Mouse (Mus musculus) stomach, postnatal 0 days (tissue): Measurements from ENCODE around the gene Zfp169. TPM values are rescaled to one million over a fixed set of nuclear protein-coding genes. Genes with fewer than 3 reads are reported as not detected.

Experiments used
- ATAC-seq: fragments of 200-750 bp; cut with Nextera tagmentation; 2 replicates; pipeline ENCODE4 v1.8.0; 2017; ENCODE audit not compliant: low FRiP score, low TSS enrichment
- DNase-seq: peaks from one replicate; pipeline ENCODE4 v3.0.0-alpha.2; 2016; ENCODE audit warnings: low spot score
- H3K27ac ChIP-seq: fragments of 300-500 bp; sonication (generic); replicated peaks from 2 replicates; pipeline ENCODE4 v1.5.1; 2014; ENCODE audit warnings: mild to moderate bottlenecking, control low read depth
- H3K27me3 ChIP-seq: fragments of 300-500 bp; sonication (generic); 2 replicates; pipeline ENCODE4 v1.6.1; 2014; ENCODE audit warnings: low read length; ENCODE audit not compliant: control insufficient read depth, insufficient read depth
- H3K36me3 ChIP-seq: fragments of 300-500 bp; sonication (generic); 2 replicates; pipeline ENCODE4 v1.6.1; 2014; ENCODE audit warnings: low read length, mixed read lengths; ENCODE audit not compliant: control insufficient read depth, insufficient read depth
- H3K4me1 ChIP-seq: fragments of 300-500 bp; sonication (generic); replicated peaks from 2 replicates; pipeline ENCODE4 v1.6.1; 2014; ENCODE audit warnings: antibody characterized with exemption; ENCODE audit not compliant: control insufficient read depth, insufficient read depth
- H3K4me2 ChIP-seq: fragments of 300-500 bp; sonication (generic); replicated peaks from 2 replicates; pipeline ENCODE4 v1.6.1; 2014; ENCODE audit warnings: low read depth, mild to moderate bottlenecking, control low read depth, moderate library complexity
- H3K4me3 ChIP-seq: fragments of 300-500 bp; sonication (generic); 2 replicates; pipeline ENCODE4 v1.5.1; 2014; ENCODE audit warnings: low read depth, low read length, control low read depth
- H3K9ac ChIP-seq: fragments of 300-500 bp; sonication (generic); 2 replicates; pipeline ENCODE4 v1.6.1; 2014; ENCODE audit warnings: mild to moderate bottlenecking, low read length, control low read depth, mixed read lengths
- H3K9me3 ChIP-seq: fragments of 300-500 bp; sonication (generic); 2 replicates; pipeline ENCODE4 v1.6.1; 2016; ENCODE audit warnings: low read length; ENCODE audit not compliant: control insufficient read depth
- CTCF ChIP-seq: IDR thresholded peaks from 2 replicates; pipeline ENCODE4 v1.5.1; 2016; ENCODE audit warnings: antibody characterized with exemption, low read depth, mild to moderate bottlenecking, moderate library complexity
- EP300 ChIP-seq: optimal IDR thresholded peaks from 2 replicates; pipeline ENCODE3; 2016; ENCODE audit warnings: antibody characterized with exemption
- WGBS: fragments of 180-500 bp; shearing (Covaris S2); extraction: QIAGEN DNeasy Blood & Tissue Kit; methylation state at CpG from one replicate; pipeline ENCODE4 v1.1.7; 2014; 5-methylcytosine and 5-hydroxymethylcytosine counted together
- polyA plus RNA-seq: library from polyadenylated mRNA; unstranded; fragments of >200 nt; fragmentation: Nextera tagmentation; extraction: Ambion mirVana; gene quantifications from 2 replicates; pipeline ENCODE4 v1.2.1, GENCODE M21; 2015

Zfp169 gene
- 1.3 and 1.9 TPM in 2 replicates for polyA plus RNA-seq

- peak within 1 kb of the TSS; percentile 84 for H3K27ac ChIP-seq
Measured at GRCm38 (mm10) chr13:48513003-48513929, at the start of gene Zfp169, which contains the start of gene A830005F24Rik. Zfp169 (minus strand) TSS chr13:48513451. A830005F24Rik (plus strand) TSS chr13:48513570.

GRCm38 (mm10) chr13:48562336-48562735 is 49.1 kb upstream of the Zfp169 start:
- H3K9me3 ChIP-seq: no peaks in the 10 kb centered on the region
- no peak overlapping the region for H3K27ac ChIP-seq
- H3K9ac ChIP-seq: no peak overlapping the region
- ATAC-seq (no peak), DNase-seq (no peak)
- no peak overlapping the region for H3K4me2 ChIP-seq
- no peak overlapping the region for H3K4me3 ChIP-seq
- WGBS: 75% methylated on average over 5 of the region's 5 CpGs
- TF ChIP-seq CTCF (no peak), EP300 (no peak)
- H3K36me3 ChIP-seq: no peaks in the 10 kb centered on the region
- no peaks in the 10 kb centered on the region for H3K27me3 ChIP-seq
- no peaks in the 10 kb centered on the region; the same call in 1 of the 2 replicates for H3K4me1 ChIP-seq

More at GRCm38 (mm10) chr13:48513003-48513929, at the start of gene Zfp169, which contains the start of gene A830005F24Rik:
- Histone ChIP-seq H3K27me3 (no peaks in the 10 kb centered on the region), H3K4me1 (0 out of 2 replicates have a peak, but pooled peaks cover 4% of the 10 kb centered on the region), H3K4me2 (peak within 1 kb of the TSS; percentile 92), H3K9ac (peak within 1 kb of the TSS; percentile 74), H3K9me3 (no peaks in the 10 kb centered on the region), H3K36me3 (no peaks in the 10 kb centered on the region), H3K4me3 (peak within 1 kb of the TSS; percentile 72)
- peak; percentile 99 for ATAC-seq
- peak; percentile 91 for DNase-seq
- WGBS: 1% methylated on average over 34 of the region's 34 CpGs
- TF ChIP-seq CTCF (0 out of 2 replicates have a peak, but pooled peaks have one; percentile 6), EP300 (no peak)

- H3K27ac ChIP-seq: no peak overlapping the region
- no peak overlapping the region for H3K9ac ChIP-seq
- no peak overlapping the region for H3K4me3 ChIP-seq
- no peaks in the 10 kb centered on the region for H3K9me3 ChIP-seq
- TF ChIP-seq CTCF (no peak), EP300 (no peak)
- ATAC-seq: no peak
- no peak for DNase-seq
- H3K4me2 ChIP-seq: no peak overlapping the region
- H3K27me3 ChIP-seq: no peaks in the 10 kb centered on the region
- H3K4me1 ChIP-seq: no peaks in the 10 kb centered on the region; the same call in 1 of the 2 replicates
- no peaks in the 10 kb centered on the region for H3K36me3 ChIP-seq
- 81% methylated on average over 2 of the region's 2 CpGs for WGBS
Measured at GRCm38 (mm10) chr13:48561481-48561880, 48.2 kb upstream of the Zfp169 start.

- H3K27me3 ChIP-seq: no peaks in the 10 kb centered on the region
- no peaks in the 10 kb centered on the region for H3K9me3 ChIP-seq
- H3K36me3 ChIP-seq: no peaks in the 10 kb centered on the region
- H3K4me2 ChIP-seq: no peak overlapping the region
- H3K4me3 ChIP-seq: no peak overlapping the region
- ATAC-seq: no peak
- DNase-seq: no peak
- peaks cover 3% of the 10 kb centered on the region; the same call in 1 of the 2 replicates for H3K4me1 ChIP-seq
- no peak overlapping the region for H3K9ac ChIP-seq
- no peak overlapping the region for H3K27ac ChIP-seq
- WGBS: 63% methylated on average over 1 of the region's 1 CpGs
- TF ChIP-seq EP300 (no peak), CTCF (no peak)
Measured at GRCm38 (mm10) chr13:48555976-48556375, 42.7 kb upstream of the Zfp169 start.

- TF ChIP-seq CTCF: no peak
- DNase-seq (no peak), ATAC-seq (no peak)
- H3K27ac ChIP-seq: no peak overlapping the region
- no peaks in the 10 kb centered on the region for H3K9me3 ChIP-seq
- WGBS: 74% methylated on average over 1 of the region's 1 CpGs
- peaks cover 3% of the 10 kb centered on the region; the same call in 1 of the 2 replicates for H3K4me1 ChIP-seq
- no peak overlapping the region for H3K4me2 ChIP-seq
- no peak overlapping the region for H3K4me3 ChIP-seq
- no peaks in the 10 kb centered on the region for H3K36me3 ChIP-seq
- no peaks in the 10 kb centered on the region for H3K27me3 ChIP-seq
- H3K9ac ChIP-seq: no peak overlapping the region
Measured at GRCm38 (mm10) chr13:48554552-48554951, 41.3 kb upstream of the Zfp169 start.

- Histone ChIP-seq H3K27me3 (no peaks in the 10 kb centered on the region), H3K36me3 (no peaks in the 10 kb centered on the region), H3K9ac (no peak overlapping the region), H3K4me2 (no peak overlapping the region), H3K4me3 (no peak overlapping the region), H3K4me1 (peaks cover 3% of the 10 kb centered on the region; the same call in 1 of the 2 replicates), H3K9me3 (no peaks in the 10 kb centered on the region), H3K27ac (peak overlapping the region; percentile 94)
- no peak for DNase-seq
- 39% methylated on average over 5 of the region's 5 CpGs for WGBS
- TF ChIP-seq CTCF (no peak), EP300 (no peak)
- ATAC-seq: no peak
Measured at GRCm38 (mm10) chr13:48553511-48553910, 40.3 kb upstream of the Zfp169 start.
